Mouse (Mus musculus) myocyte (in vitro differentiated cells): Measurements from ENCODE around the gene Serpinb6a. TPM values are rescaled to one million over a fixed set of nuclear protein-coding genes. Genes with fewer than 3 reads are reported as not detected.

Source experiments
- H3K27me3 ChIP-seq: one replicate; pipeline ENCODE4 v1.6.1; 2011; ENCODE audit not compliant: control insufficient read depth, insufficient read depth, insufficient read length
- H3K36me3 ChIP-seq: one replicate; pipeline ENCODE4 v1.6.1; 2011; ENCODE audit not compliant: control insufficient read depth, insufficient read depth
- H3K4me2 ChIP-seq: one replicate; pipeline ENCODE4 v1.6.1; 2011; ENCODE audit warnings: low read depth, control low read depth
- H3K4me3 ChIP-seq: one replicate; pipeline ENCODE4 v1.5.1; 2011; ENCODE audit warnings: mild to moderate bottlenecking, control low read depth, moderate library complexity
- H3K79me2 ChIP-seq: one replicate; pipeline ENCODE4 v1.6.1; 2011; ENCODE audit not compliant: control insufficient read depth, insufficient read depth
- H3ac ChIP-seq: one replicate; pipeline ENCODE4 v1.6.1; 2011; ENCODE audit not compliant: control insufficient read depth, insufficient read length
- CEBPB ChIP-seq: IDR thresholded peaks from 2 replicates; pipeline ENCODE4 v1.6.1; 2011; ENCODE audit warnings: mild to moderate bottlenecking, moderate library complexity; ENCODE audit not compliant: poor library complexity, insufficient read depth, severe bottlenecking
- E2F4 ChIP-seq: IDR thresholded peaks from one replicate; pipeline ENCODE4 v1.6.1; 2011; ENCODE audit warnings: mild to moderate bottlenecking, control low read depth, moderate library complexity; ENCODE audit not compliant: insufficient read depth
- MAX ChIP-seq: IDR thresholded peaks from one replicate; pipeline ENCODE4 v1.6.1; 2011; ENCODE audit warnings: low read depth, mild to moderate bottlenecking, control low read depth
- MYOD1 ChIP-seq, 3 experiments: IDR thresholded peaks; one replicate each; pipeline ENCODE4 v1.6.1; 2011; ENCODE audit warnings: control low read depth in 2 of 3, low read depth in 2 of 3, mild to moderate bottlenecking in 2 of 3, moderate library complexity in 1 of 3; ENCODE audit not compliant: insufficient read length in 2 of 3, control insufficient read depth in 1 of 3
- MYOG ChIP-seq, 3 experiments: IDR thresholded peaks; one replicate each; pipeline ENCODE4 v1.6.1; 2011; ENCODE audit warnings: control low read depth in 2 of 3, low read depth in 2 of 3, mild to moderate bottlenecking in 2 of 3; ENCODE audit not compliant: insufficient read length in 2 of 3, control insufficient read depth in 1 of 3, insufficient read depth in 1 of 3
- POLR2A ChIP-seq: IDR thresholded peaks from one replicate; pipeline ENCODE4 v1.6.1; 2011; ENCODE audit warnings: low read depth, mild to moderate bottlenecking, control low read depth, moderate library complexity; ENCODE audit not compliant: insufficient read length
- POLR2AphosphoS2 ChIP-seq: IDR thresholded peaks from one replicate; pipeline ENCODE4 v1.6.1; 2011; ENCODE audit warnings: low read depth, control low read depth; ENCODE audit not compliant: insufficient read length
- REST ChIP-seq: IDR thresholded peaks from one replicate; pipeline ENCODE4 v1.6.1; 2011; ENCODE audit warnings: mild to moderate bottlenecking, control low read depth, moderate library complexity; ENCODE audit not compliant: insufficient read depth, insufficient read length
- SRF ChIP-seq: IDR thresholded peaks from one replicate; pipeline ENCODE4 v1.6.1; 2011; ENCODE audit warnings: low read depth; ENCODE audit not compliant: control insufficient read depth, insufficient read length
- TCF12 ChIP-seq: IDR thresholded peaks from one replicate; pipeline ENCODE4 v1.6.1; 2011; ENCODE audit warnings: mild to moderate bottlenecking, control low read depth; ENCODE audit not compliant: poor library complexity, insufficient read depth, severe bottlenecking
- TCF3 ChIP-seq: IDR thresholded peaks from one replicate; pipeline ENCODE4 v1.6.1; 2011; ENCODE audit warnings: low read depth, control low read depth; ENCODE audit not compliant: insufficient read length
- USF1 ChIP-seq: IDR thresholded peaks from one replicate; pipeline ENCODE4 v1.6.1; 2011; ENCODE audit warnings: low read depth, mild to moderate bottlenecking, control low read depth, moderate library complexity
- polyA plus RNA-seq: library from polyadenylated mRNA; unstranded; fragments of >200 nt; fragmentation: generic; extraction: Trizol; gene quantifications from one replicate; pipeline ENCODE4 v1.2.1, GENCODE M21; 2012; ENCODE audit warnings: missing spikeins

Gene Serpinb6a
- polyA plus RNA-seq, 1 experiment: 291 TPM

GRCm38 (mm10) chr13:34037172-34038055, 34.8 kb upstream of the Serpinb6a start, which contains the start of gene Bphl:
TSS of gene Bphl (plus strand) at chr13:34037597.
- Histone ChIP-seq H3K79me2 (peaks cover 6% of the 10 kb centered on the region), H3K27me3 (no peaks in the 10 kb centered on the region), H3K4me3 (peak within 1 kb of the TSS; percentile 53), H3K36me3 (peaks cover 3% of the 10 kb centered on the region), H3K4me2 (peak within 1 kb of the TSS; percentile 94), H3ac (peak within 1 kb of the TSS; percentile 28)
- TF ChIP-seq POLR2A: peak; percentile 96
- peak; percentile 93 for TF ChIP-seq POLR2AphosphoS2
- TF ChIP-seq TCF3: no peak

GRCm38 (mm10) chr13:34036726-34037125, 34.1 kb upstream of the Serpinb6a start:
- Histone ChIP-seq H3K4me3 (peak overlapping the region; percentile 53), H3K4me2 (peak overlapping the region; percentile 94)

GRCm38 (mm10) chr13:34035424-34035823, 32.8 kb upstream of the Serpinb6a start:
- TF ChIP-seq POLR2AphosphoS2 (peak; percentile 1), USF1 (no peak)
- Histone ChIP-seq H3ac (no peak overlapping the region), H3K4me2 (no peak overlapping the region), H3K27me3 (no peaks in the 10 kb centered on the region), H3K79me2 (peaks cover 6% of the 10 kb centered on the region), H3K36me3 (peaks cover 19% of the 10 kb centered on the region), H3K4me3 (no peak overlapping the region)

More at GRCm38 (mm10) chr13:34036726-34037125, 34.1 kb upstream of the Serpinb6a start:
- Histone ChIP-seq H3K79me2 (peaks cover 6% of the 10 kb centered on the region), H3K27me3 (no peaks in the 10 kb centered on the region), H3K36me3 (peaks cover 10% of the 10 kb centered on the region), H3ac (no peak overlapping the region)
- TF ChIP-seq TCF12: no peak
- no peak for TF ChIP-seq MYOG (IDR thresholded peaks at IDR 0.05; ENCODE audit: control insufficient read depth in 1 of 3, insufficient read depth in 1 of 3, insufficient read length in 2 of 3, low read depth in 2 of 3)
- no peak for TF ChIP-seq E2F4
- TF ChIP-seq REST: no peak
- TF ChIP-seq CEBPB: no peak
- no peak for TF ChIP-seq USF1
- no peak for TF ChIP-seq POLR2AphosphoS2
- TF ChIP-seq MAX: no peak
- TF ChIP-seq POLR2A: no peak
- no peak for TF ChIP-seq TCF3
- TF ChIP-seq MYOD1 (IDR thresholded peaks at IDR 0.05; ENCODE audit: control insufficient read depth in 1 of 3, insufficient read length in 2 of 3, low read depth in 2 of 3): no peak
- no peak for TF ChIP-seq SRF

- Histone ChIP-seq H3K27me3 (no peaks in the 10 kb centered on the region), H3K36me3 (peaks cover 42% of the 10 kb centered on the region), H3K4me2 (no peak overlapping the region), H3K4me3 (no peak overlapping the region), H3ac (no peak overlapping the region), H3K79me2 (no peaks in the 10 kb centered on the region)
- TF ChIP-seq MAX (no peak), POLR2A (no peak), SRF (no peak), TCF12 (no peak), TCF3 (no peak), MYOD1 (IDR thresholded peaks at IDR 0.05; ENCODE audit: control insufficient read depth in 1 of 3, insufficient read length in 2 of 3, low read depth in 2 of 3) (no peak), E2F4 (no peak), MYOG (IDR thresholded peaks at IDR 0.05; ENCODE audit: control insufficient read depth in 1 of 3, insufficient read depth in 1 of 3, insufficient read length in 2 of 3, low read depth in 2 of 3) (no peak), CEBPB (no peak), POLR2AphosphoS2 (no peak), REST (no peak), USF1 (no peak)
These were observed 29.4 kb upstream of the Serpinb6a start for GRCm38 (mm10) chr13:34032041-34032440.

- Histone ChIP-seq H3K79me2 (no peaks in the 10 kb centered on the region), H3ac (no peak overlapping the region), H3K4me3 (no peak overlapping the region), H3K36me3 (peaks cover 66% of the 10 kb centered on the region), H3K4me2 (no peak overlapping the region), H3K27me3 (no peaks in the 10 kb centered on the region)
- no peak for TF ChIP-seq POLR2AphosphoS2
- no peak for TF ChIP-seq MYOD1 (IDR thresholded peaks at IDR 0.05; ENCODE audit: control insufficient read depth in 1 of 3, insufficient read length in 2 of 3, low read depth in 2 of 3)
- TF ChIP-seq SRF: no peak
- TF ChIP-seq TCF3: no peak
- no peak for TF ChIP-seq POLR2A
- no peak for TF ChIP-seq REST
- TF ChIP-seq CEBPB: no peak
- TF ChIP-seq MAX: no peak
- TF ChIP-seq TCF12: no peak
- TF ChIP-seq E2F4: no peak
- no peak for TF ChIP-seq MYOG (IDR thresholded peaks at IDR 0.05; ENCODE audit: control insufficient read depth in 1 of 3, insufficient read depth in 1 of 3, insufficient read length in 2 of 3, low read depth in 2 of 3)
- TF ChIP-seq USF1: no peak
These were observed 19.4 kb upstream of the Serpinb6a start for GRCm38 (mm10) chr13:34021998-34022397.

- TF ChIP-seq SRF (no peak), MAX (no peak), USF1 (no peak), MYOG (IDR thresholded peaks at IDR 0.05; ENCODE audit: control insufficient read depth in 1 of 3, insufficient read depth in 1 of 3, insufficient read length in 2 of 3, low read depth in 2 of 3) (no peak), TCF12 (no peak), E2F4 (no peak), POLR2AphosphoS2 (no peak), POLR2A (no peak), CEBPB (no peak), REST (no peak), MYOD1 (IDR thresholded peaks at IDR 0.05; ENCODE audit: control insufficient read depth in 1 of 3, insufficient read length in 2 of 3, low read depth in 2 of 3) (no peak), TCF3 (no peak)
These were observed 15.9 kb upstream of the Serpinb6a start for GRCm38 (mm10) chr13:34018521-34018920.

More at GRCm38 (mm10) chr13:34018521-34018920, 15.9 kb upstream of the Serpinb6a start:
- Histone ChIP-seq H3ac (no peak overlapping the region), H3K4me2 (no peak overlapping the region), H3K79me2 (no peaks in the 10 kb centered on the region), H3K36me3 (peaks cover 83% of the 10 kb centered on the region), H3K27me3 (no peaks in the 10 kb centered on the region), H3K4me3 (no peak overlapping the region)
